Mouse (Mus musculus) stomach, postnatal 0 days (tissue): ENCODE measurements at regions not wholly inside any gene's neighbourhood (a gene's known extent, or its start where the extent isn't known, plus 50 kb on each side); places are given as distances from the start of the nearest gene placed in this dataset.

ENCODE experiments used
- CTCF ChIP-seq: IDR thresholded peaks from 2 replicates; pipeline ENCODE4 v1.5.1; 2016; ENCODE audit warnings: antibody characterized with exemption, low read depth, mild to moderate bottlenecking, moderate library complexity
- EP300 ChIP-seq: optimal IDR thresholded peaks from 2 replicates; pipeline ENCODE3; 2016; ENCODE audit warnings: antibody characterized with exemption

DNA sequence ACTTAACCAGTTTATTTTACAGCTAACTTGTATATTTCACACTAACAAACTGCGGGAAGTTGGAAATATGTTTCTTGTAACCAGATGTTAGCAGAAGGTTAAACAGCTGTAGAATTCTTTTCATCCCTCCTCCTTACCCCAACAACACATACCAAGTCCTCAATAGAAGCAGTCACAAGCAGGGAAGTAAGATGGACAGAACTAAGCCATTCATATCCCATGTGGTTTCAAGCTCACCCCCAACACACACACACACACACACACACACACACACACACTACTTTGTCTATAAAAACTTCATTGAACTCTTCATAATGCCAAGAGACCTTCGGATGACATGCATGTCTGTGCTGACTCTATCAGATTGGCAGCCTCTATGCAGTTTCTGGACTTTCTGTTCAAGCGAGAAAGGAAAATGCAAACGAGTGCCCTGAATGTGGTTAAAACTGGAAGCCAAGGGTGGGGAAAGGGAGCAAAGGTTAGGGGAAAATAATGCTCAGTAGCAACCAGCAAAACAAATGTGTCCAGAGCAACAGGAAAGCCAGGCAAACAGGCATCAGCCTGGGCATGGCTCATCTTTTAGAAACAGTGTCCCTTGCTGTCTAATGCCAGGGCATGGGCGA, 207.6 kb upstream of the Tsc22d2 start:
- no peak for TF ChIP-seq EP300
- TF ChIP-seq CTCF, result no peak
